Mouse (Mus musculus): ENCODE data around the gene Hmgb2.
"Not testable (repeated sequence)": the region's sequence is repeated elsewhere in the genome, so short reads cannot be mapped to it uniquely, and the experiment has no call there.

Hmgb2 gene

GRCm38 (mm10) chr8:57510791-57511315 is 854 bp upstream of the Hmgb2 start:
- DNase-seq (ENCODE audit: low spot score in 2 of 2), result no peak

- DNase-seq (ENCODE audit: low spot score in 2 of 2), result no peak
Measured at GRCm38 (mm10) chr8:57512141-57513056, 692 bp downstream of the Hmgb2 start.

- DNase-seq (ENCODE audit: low spot score in 2 of 2), result not testable (repeated sequence)
Measured at GRCm38 (mm10) chr8:57513178-57513661, 1.5 kb downstream of the Hmgb2 start.

GRCm38 (mm10) chr8:57516685-57517084 is 5.0 kb downstream of the Hmgb2 start:
- not testable (repeated sequence) for DNase-seq (ENCODE audit: low spot score in 2 of 2)

- DNase-seq (ENCODE audit: low spot score in 2 of 2), result no peak
Measured at GRCm38 (mm10) chr8:57517723-57518122, 6.0 kb downstream of the Hmgb2 start.

- no peak for DNase-seq (ENCODE audit: low spot score in 2 of 2)
Measured at GRCm38 (mm10) chr8:57520186-57520786, 8.6 kb downstream of the Hmgb2 start.

GRCm38 (mm10) chr8:57528036-57528435 is 16.3 kb downstream of the Hmgb2 start:
- no peak for DNase-seq (ENCODE audit: low spot score in 2 of 2)

GRCm38 (mm10) chr8:57530238-57530637 is 18.5 kb downstream of the Hmgb2 start:
- DNase-seq (ENCODE audit: low spot score in 2 of 2), result peak in 1 of 2 experiments; percentile 26

- DNase-seq (ENCODE audit: low spot score in 2 of 2), result peak; percentile 69 to 82
Measured at GRCm38 (mm10) chr8:57530666-57531349, 19.1 kb downstream of the Hmgb2 start.

- DNase-seq (ENCODE audit: low spot score in 2 of 2), result peak in 1 of 2 experiments; percentile 47
Measured at GRCm38 (mm10) chr8:57532223-57532622, 20.5 kb downstream of the Hmgb2 start.

GRCm38 (mm10) chr8:57533106-57533505 is 21.4 kb downstream of the Hmgb2 start:
- peak in 1 of 2 experiments; percentile 14 for DNase-seq (ENCODE audit: low spot score in 2 of 2)

- no peak for DNase-seq (ENCODE audit: low spot score in 2 of 2)
Measured at GRCm38 (mm10) chr8:57534495-57534894, 22.8 kb downstream of the Hmgb2 start.

- DNase-seq (ENCODE audit: low spot score in 2 of 2), result peak in 1 of 2 experiments; percentile 52
Measured at GRCm38 (mm10) chr8:57536167-57536566, 24.5 kb downstream of the Hmgb2 start.

- peak in 1 of 2 experiments; percentile 45 for DNase-seq (ENCODE audit: low spot score in 2 of 2)
Measured at GRCm38 (mm10) chr8:57538601-57539000, 26.9 kb downstream of the Hmgb2 start.

GRCm38 (mm10) chr8:57540110-57540838 is 28.6 kb downstream of the Hmgb2 start:
- DNase-seq (ENCODE audit: low spot score in 2 of 2), result peak in 1 of 2 experiments; percentile 71

- no peak for DNase-seq (ENCODE audit: low spot score in 2 of 2)
Measured at GRCm38 (mm10) chr8:57540951-57541350, 29.2 kb downstream of the Hmgb2 start.

GRCm38 (mm10) chr8:57541405-57541804 is 29.7 kb downstream of the Hmgb2 start:
- peak in 1 of 2 experiments; percentile 14 for DNase-seq (ENCODE audit: low spot score in 2 of 2)

- no peak for DNase-seq (ENCODE audit: low spot score in 2 of 2)
Measured at GRCm38 (mm10) chr8:57546401-57546800, 34.7 kb downstream of the Hmgb2 start.

GRCm38 (mm10) chr8:57546834-57547233 is 35.1 kb downstream of the Hmgb2 start:
- DNase-seq (ENCODE audit: low spot score in 2 of 2), result peak in 1 of 2 experiments; percentile 40

GRCm38 (mm10) chr8:57547581-57547980 is 35.9 kb downstream of the Hmgb2 start:
- peak in 1 of 2 experiments; percentile 52 for DNase-seq (ENCODE audit: low spot score in 2 of 2)

Data from urinary bladder, postnatal 4 days (tissue).